Mouse (Mus musculus): ENCODE measurements at regions not wholly inside any gene's neighbourhood (a gene's known extent, or its start where the extent isn't known, plus 50 kb on each side); places are given as distances from the start of the nearest gene placed in this dataset.

GRCm38 (mm10) chr19:14801669-14802068, 203.8 kb upstream of the Tle4 start:
- TF ChIP-seq GATA1 (IDR thresholded peaks at IDR 0.05; ENCODE audit: borderline replicate concordance, low read length) = no peak
- no peak for TF ChIP-seq FLI1 (IDR thresholded peaks at IDR 0.05; ENCODE audit: low read length)

Measured in megakaryocyte, embryonic 14.5 days (primary cell).